Mouse (Mus musculus) A20 (cell line): Measurements from ENCODE around the gene Rnf6.
A peak's percentile ranks its signal among the peaks of the same experiment; 100 is the strongest.

Source experiments
- DNase-seq: peaks from one replicate; pipeline ENCODE4 v3.0.0-alpha.2; 2011; ENCODE audit warnings: low read depth, low spot score

Rnf6 gene

DNA sequence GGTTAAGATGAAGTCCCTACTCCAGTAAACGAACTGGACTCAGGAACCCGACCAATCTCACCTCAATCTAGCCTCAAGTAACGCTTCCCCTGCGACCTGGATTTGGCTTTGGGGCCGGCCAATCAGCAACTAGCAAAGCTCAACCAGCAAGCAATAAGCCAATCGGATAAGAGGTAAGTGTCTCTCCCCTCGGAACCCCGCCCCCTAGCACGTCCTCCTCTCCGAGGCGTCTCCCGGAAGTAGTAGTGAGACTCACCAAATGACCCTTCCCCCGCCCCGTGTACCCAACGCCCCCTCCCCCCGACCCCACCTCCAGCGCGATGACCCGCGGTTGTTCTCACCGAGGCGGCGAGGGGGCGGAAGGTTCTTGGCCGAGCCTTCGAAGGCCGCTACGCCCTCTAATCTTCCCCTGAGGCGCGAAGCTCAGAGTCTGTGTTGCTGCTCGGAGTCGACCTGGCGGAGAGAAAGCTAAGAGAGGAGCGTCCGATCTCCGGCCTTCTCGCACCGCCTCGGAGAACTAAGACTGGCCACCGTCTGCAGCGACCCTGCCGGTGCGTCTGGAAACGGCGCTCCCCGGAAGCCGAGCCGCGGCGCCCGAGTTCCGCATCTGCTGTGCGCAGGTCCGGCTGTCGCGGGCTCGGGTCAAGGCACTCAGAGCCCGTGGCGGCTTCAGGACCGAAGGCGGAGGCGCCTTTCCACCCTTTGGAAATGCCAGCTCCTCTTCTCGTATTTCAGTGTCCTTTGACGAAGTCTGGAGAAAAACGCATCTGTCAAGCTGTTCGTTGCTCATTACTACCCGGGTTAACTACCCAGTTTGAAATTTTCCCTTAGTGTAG lies at the start of gene Rnf6:
Rnf6 (minus strand) TSS at position 677 of the 836 bp plus-strand sequence.
- peak; percentile 95 for DNase-seq

DNA sequence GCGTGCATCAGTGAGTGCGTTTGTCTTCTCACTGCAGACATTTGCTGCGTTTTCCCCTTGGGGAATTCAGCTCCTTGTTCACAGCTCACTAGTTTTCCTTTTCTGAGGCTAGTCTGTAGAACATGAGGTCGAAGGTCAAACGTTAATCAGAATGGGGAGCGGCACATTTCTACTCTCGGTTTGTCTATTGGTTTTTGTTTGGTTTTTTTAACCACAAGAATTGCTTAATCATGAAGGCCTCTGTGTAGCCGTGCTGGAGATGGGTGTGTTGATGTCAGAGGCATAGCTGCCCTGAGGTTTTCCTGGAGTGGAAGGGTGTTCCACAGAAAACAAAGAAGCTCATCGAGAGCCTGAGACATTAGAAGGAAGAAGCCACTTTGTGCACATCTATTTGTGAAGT lies 49.2 kb upstream of the Rnf6 start:
- DNase-seq: no peak

DNA sequence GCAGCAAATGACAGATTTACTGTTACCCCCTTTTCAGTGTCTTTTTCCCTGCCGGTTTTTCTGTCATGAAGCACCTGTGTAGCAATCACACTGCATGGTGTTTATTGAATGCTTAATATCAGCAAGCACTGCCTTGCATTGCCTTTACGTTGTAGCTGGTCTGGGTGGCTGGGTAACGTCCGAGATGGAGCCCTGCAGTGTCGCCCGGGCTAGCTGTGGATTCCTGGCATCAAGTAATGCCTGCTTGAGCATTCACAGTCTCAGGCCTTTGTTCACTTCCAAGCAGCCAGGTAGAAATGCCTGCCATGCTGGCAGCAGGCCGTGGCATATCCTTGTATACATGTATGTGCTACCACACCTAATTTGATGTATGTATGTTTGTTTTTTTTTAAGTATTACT lies 46.4 kb upstream of the Rnf6 start:
- no peak for DNase-seq

DNA sequence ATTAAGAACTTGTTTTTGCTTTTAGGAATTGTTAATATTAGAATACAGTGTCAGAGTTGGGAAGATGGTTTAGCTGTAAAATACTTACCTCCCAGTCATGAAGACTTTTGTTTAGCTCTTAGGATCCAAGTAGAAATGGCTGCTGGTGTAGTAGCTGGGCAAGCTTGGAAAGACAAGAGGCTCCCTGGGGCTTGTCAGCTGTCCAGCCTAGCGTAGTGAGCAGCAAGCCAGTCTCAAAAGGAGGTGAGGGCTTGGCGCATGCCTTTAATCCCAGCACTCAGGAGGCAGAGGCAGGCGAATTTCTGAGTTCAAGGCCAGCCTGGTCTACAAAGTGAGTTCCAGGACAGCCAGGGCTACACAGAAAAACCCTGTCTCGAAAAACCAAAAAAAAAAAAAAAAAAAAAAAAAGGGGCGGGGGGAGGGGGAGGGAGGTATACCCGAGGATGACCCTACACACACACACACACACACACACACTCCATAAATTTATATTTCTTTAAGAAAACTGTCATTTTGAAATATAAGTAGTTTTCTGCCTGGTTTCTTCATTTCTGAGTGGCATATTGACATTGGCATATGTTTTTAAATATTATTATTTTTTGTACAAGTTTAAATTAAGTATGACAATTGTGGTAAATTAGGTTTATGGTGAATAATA lies 44.7 kb upstream of the Rnf6 start:
- no peak for DNase-seq

DNA sequence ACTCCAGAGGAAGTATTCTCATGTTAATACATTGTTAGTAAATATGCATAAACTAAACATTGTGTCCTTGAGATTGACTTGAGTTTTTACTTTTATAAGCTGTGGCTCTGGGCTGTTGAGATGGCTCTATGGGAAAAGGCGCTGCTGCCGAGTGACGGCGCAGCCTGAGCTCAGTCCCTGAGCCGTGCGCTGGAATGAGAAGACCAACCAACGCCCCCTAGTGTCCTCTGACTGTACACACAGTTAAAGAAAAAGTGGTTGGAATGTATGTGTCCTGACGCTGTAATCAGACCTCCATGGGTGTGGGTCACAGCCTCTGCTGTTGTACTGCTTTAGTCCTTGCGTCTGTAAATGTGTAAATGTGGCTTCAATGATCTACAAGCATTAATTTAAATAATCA lies 38.6 kb upstream of the Rnf6 start:
- peak; percentile 45 for DNase-seq

DNA sequence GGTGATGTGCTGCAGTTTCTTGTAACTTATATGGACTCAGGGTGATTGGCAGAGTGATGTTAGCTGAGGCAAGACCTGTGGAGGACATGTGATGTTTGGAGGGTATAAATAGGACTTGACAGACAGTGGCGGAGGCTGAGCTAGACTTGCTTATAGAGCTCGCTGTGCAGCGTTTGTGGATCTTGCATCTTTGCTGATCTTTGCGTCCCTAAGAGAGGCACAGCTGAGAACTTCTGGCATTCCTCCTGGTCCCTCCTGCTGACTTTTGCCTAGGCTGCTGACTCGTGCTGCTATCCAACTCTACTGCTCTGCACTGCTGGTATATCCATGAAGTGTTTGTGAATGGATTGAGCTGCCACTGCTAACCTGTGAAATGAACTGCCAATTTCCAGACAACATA lies 32.3 kb upstream of the Rnf6 start:
- no peak for DNase-seq

DNA sequence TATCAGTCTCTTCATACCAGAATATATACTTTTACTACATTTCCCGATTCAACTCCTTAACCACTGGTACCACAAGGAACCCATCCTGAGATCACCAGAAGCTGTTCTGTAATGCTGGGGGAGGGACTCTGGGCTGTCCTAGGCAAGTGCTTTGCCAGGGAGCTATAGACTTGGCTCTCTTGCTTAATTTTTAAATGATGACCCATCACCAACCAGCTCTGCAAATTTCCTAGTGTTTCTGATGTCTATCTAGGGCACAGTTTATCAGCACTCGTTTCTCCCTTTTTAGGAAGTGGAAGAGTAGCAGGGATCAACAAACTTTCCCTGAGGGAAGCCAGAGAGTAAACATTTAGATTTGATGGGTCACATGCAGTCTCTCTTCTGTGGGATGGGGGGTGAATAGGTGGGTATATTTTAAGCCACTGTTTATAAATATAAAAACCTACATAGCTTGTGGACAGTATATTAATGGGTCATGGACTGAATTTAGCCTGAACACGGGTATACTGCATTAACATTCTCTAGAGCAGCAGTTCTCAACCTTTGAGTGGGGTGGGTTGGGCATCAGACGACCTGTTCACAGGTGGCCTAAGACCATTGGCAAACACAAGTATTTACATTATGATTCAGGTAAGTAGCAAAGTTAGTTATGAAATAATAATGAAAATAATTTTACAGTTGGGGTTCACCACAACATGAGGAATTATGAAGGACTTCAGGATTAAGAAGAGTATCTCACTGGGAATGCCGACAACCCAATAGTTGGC lies 30.5 kb upstream of the Rnf6 start:
- no peak for DNase-seq

DNA sequence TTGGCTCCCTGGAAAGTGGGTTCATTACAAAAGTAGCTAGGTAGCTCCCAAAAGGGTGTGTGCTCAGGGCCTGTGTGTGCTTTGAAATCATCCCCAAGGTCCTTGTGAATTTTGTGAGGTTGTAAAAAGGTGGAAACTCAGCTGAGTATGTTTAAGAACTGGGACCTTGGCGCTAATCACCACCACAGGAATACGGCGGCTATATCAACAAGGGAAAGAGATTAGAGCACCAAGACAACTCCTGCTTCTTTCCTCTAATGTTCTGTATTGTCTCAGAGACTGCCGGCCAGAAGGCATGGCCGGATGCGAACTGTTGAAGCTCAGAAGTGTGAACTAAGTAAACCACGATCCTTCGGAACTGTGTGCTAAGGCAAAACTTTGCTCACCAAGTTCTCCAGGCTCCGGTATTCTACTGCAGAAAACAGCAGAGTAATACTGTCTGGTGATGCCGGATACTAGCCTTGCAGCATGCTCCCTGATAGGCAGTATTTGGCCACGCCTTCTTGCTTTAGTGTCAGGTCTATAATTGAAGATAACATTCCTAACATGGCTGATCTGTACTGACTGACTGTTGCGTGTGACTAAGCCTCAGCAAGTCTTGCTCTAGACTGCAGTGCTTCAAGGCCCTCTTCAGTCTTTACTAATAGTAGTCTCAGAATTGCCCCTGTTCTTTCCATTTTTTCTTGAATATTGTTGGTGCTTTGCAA lies 29.2 kb upstream of the Rnf6 start:
- no peak for DNase-seq

DNA sequence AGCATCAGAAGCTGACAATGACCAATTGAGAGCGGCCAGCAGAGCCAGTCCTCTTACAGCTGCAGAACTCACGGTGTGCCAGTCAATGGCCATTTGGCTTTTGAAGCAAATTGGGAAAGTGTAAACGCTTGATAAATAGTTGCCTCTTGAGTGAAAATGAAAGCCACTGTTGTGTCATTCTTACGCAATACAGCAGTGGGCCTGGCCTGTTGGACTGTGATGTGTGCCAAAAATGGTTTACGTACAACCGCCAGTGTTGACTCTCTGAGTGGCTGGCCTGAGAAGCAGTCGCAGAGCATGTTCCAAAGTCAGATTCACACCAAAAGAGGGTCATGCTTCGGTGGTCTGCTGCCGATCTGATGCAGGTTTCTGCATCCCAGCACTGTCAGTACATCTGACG lies 27.4 kb upstream of the Rnf6 start:
- DNase-seq: peak; percentile 34

DNA sequence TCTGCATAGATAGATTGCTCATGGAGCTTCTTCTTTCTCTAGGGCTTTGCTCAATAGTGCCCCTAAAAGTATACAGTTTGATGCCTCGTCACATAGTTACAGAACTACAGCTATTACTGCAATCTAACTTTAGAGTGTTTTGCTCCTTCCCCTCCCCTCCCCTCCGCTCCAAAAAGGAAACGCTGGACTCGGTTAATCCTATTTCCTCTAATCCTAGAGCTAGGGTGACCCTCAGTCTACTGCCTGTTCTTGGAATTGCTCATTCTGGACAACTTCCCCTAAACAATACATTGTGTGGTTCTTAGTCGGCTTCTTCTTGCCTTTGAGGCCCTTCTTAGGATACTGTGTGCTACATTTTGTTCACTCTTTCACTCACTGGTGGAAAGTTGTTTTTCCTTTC lies 26.4 kb upstream of the Rnf6 start:
- DNase-seq: no peak

DNA sequence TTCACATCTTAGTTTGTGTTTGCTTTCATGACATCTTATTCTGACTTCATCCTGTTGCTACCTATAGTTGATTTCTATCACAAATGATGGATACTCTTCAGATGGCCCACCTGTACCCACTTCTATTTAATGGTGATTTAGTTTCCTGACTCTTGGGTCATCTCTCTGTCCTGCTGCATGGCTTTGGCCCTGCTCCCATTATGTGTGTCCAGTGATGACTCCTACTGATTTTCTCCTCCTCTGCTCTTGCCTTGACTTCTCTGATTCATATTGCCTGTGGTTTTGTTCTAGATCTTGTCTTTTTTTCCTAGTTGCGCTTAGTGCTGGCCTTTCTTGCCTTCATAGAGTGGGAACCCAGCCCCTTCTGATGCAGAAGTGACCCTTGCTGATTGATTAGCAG lies 25.0 kb upstream of the Rnf6 start:
- no peak for DNase-seq

DNA sequence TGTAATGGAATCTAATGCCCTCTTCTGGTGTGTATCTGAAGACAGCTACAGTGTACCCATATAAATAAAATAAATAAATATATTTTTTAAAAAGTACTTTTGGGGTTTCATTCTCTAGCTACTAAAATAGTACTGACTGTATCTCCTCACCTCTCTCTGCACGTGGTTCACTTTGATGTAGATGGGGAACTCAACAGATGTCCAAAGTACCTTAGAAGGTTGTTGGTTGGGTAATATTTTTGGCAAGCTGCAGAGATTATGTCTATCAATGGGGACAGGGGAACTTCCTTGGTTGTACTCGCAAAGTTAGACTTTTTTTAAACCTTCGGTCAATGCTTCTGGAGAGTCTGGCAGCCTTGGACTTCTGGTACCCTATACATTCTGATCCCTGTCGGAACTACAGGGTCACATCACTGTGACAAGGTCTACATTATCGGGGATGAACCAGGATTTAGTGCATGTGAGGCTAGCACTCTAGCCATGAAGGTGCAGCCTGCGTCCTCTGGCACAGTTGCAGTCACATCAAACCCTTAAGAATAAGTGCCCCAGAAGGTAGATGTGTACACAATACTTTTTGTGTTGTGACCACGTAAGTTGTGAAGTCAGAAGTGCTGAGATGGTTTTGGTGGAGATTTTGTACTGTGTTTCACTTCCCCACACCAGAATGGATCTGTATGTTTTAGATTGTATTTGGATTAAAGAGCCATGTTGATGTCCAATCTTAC lies 24.5 kb upstream of the Rnf6 start:
- DNase-seq: peak; percentile 64

DNA sequence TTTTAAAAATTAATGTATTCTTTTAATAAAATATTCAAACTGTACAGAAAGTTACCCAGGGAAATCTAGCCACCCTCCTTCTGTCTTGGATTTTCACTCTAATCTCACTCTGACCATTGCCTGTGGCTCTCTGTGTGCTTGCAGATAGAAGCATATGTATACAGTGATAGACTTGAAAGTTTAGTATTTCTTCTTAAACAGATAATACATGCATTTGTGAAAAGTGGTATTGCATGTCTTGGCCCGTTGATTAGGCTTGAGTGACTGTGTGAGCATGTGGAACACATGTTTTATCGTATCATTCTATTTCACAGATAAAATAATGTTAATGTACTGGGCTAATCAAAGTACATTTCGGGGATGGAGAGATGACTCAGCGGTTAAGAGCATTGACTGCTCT lies 23.8 kb upstream of the Rnf6 start:
- DNase-seq: peak; percentile 31

DNA sequence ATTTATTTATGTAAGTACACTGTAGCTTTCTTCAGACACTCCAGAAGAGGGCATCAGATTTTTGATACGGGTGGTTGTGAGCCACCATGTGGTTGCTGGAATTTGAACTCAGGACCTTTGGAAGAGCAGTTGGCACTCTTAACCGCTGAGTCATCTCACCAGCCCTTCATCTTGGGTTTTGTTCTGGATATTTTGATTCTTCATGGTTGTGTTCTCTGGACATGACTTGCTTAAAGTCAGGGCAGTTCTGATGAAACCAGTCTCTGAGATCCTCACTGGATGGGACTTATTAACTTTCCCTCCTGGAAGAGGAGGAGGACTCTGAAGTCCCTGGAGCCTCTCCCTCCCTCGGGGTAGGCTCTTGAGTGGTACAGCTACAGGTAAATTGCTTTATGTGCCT lies 19.8 kb upstream of the Rnf6 start:
- no peak for DNase-seq

DNA sequence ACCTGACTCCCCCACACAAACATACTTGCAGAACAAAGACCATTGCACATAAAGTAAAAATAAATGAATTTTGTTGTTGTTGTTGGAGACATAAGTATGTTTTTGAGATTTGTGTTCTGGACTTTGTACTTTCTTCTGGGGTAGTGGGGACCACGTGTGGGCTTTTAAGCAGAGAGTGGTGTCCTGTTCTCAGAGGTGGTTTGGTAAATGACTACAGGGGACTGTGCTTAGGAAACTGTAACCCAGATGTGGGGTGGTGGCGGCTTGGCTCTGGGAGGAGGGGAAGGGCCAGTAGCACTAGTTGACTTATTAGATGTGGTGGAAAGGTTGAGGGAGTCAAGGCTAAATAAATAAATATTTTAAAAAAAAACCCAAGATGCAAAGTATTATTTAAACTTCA lies 19.4 kb upstream of the Rnf6 start:
- DNase-seq: no peak

DNA sequence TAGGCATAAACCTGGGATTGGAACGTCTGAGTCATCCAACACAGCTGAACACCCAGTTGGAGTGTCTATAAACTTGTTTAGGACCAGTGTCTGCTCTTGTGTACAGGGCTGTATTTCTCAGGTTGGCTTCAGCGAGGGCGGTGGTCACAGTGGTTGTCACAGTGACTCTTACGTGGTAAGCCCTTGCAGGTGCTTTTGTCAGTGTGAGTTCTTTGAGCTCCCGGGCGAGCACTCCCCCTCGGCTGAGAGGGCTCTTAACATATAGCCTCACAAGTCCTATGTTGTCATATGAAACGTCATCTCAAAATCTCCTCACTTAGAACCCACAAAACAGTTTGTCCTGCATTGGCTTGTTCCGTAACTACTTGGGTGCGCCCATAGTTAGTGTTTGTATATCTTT lies 16.9 kb upstream of the Rnf6 start:
- no peak for DNase-seq

DNA sequence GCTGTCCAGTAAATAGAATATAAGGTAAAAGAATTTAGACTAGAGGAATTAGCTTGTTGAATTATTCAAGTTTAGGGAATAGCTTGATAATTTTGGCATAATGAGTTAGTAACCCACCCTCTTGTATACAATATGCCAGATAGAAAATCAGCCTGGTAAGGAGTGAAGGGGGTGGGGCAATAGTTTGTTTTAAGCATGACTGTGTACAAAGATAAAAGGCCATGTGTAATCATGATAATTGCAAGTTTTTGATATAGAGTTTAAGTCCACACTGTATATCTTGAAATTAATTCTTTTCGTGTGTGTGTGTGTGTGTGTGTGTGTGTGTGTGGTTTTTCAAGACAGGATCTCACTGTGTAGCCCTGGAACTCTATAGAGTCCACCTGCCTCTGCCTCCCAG lies 13.0 kb upstream of the Rnf6 start:
- DNase-seq: no peak

DNA sequence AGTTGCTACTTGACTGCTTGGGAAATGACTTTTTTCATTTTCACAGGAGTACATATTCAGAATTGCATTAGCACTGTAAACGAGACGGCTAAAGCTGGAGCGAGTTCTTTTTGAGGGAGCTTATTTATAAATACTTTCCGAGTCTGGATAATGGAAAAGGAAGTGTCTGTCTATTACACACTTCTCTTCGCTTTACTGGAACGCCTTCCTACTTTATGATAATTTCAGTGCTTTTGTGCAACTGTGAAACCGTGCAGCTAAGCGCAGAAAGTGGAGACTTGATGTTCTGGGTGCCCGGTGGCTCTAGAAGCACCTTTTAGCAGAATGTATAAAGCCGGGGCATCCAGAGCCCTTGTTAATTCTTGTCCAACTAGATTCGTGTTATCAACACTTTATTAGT lies 11.5 kb upstream of the Rnf6 start:
- peak; percentile 34 for DNase-seq

DNA sequence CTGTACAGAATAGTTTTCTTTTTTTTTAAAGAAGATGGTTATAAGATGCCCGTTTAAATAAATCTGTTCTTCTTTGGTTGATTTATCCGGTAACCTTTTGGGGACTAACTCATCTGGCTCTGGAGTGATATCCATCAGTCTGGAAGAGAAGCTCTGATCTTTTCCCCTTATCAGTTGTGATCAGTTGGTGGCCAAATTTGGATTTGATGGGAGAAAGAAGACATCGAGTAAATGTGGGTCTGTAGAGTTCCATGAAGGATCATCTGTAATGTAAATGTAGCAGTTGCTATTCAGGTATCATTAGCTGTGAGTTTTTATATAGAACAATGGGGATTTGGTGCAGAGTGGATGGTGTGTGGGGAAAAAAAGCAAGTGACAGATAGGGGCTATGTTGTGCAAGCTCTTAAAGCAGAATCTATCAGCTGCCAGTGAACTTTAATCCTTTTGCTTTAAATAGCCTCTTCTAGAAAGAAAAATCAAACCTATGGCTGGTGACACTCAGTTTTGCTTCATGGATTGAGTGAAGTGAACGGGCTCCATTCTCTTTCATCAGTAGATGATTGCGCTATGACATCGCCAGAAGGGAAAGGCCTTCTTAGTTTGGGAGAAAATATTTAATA lies 10.8 kb upstream of the Rnf6 start:
- peak; percentile 37 for DNase-seq

DNA sequence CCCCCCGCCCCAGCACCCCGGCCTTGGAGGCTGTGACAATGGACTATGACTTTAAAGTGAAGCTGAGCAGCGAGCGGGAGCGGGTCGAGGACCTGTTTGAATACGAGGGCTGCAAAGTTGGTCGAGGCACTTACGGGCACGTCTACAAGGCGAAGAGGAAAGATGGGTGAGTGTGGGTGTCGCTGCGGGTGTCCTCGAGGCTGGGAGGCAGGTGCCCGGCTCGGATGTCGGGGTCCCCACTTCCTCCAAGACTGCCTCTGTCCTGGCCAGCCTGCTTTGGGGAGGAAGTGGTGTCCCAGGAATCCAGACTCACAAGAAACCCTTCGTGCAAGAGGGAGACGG lies 10.3 kb upstream of the Rnf6 start:
- DNase-seq: peak; percentile 74
